Mouse (Mus musculus) NIH3T3 (cell line): ENCODE results near the gene Mrpl20.
"Not testable (repeated sequence)": the region's sequence is repeated elsewhere in the genome, so short reads cannot be mapped to it uniquely, and the experiment has no call there.

Source experiments
- DNase-seq: peaks from one replicate; pipeline ENCODE4 v3.0.0-alpha.2; 2012; ENCODE audit warnings: low read depth

The Mrpl20 gene

GRCm38 (mm10) chr4:155783486-155784080 lies 19.1 kb upstream of the Mrpl20 start:
- no peak for DNase-seq

- DNase-seq, result peak; percentile 82
These were observed 18.5 kb upstream of the Mrpl20 start for GRCm38 (mm10) chr4:155784081-155784701.

GRCm38 (mm10) chr4:155785246-155785645 lies 17.4 kb upstream of the Mrpl20 start:
- DNase-seq, result no peak

- no peak for DNase-seq
These were observed 16.9 kb upstream of the Mrpl20 start, which contains the start of gene Tmem88b for GRCm38 (mm10) chr4:155785819-155786218. Gene Tmem88b, minus strand, starts transcription at chr4:155785874.

- no peak for DNase-seq
These were observed 14.4 kb upstream of the Mrpl20 start for GRCm38 (mm10) chr4:155788300-155788699.

GRCm38 (mm10) chr4:155788833-155789232 lies 13.8 kb upstream of the Mrpl20 start:
- not testable (repeated sequence) for DNase-seq

- no peak for DNase-seq
These were observed 12.6 kb upstream of the Mrpl20 start, which contains the start of gene Ankrd65 for GRCm38 (mm10) chr4:155790021-155790489. Gene Ankrd65, plus strand, starts transcription at chr4:155790439.

GRCm38 (mm10) chr4:155790650-155791161 lies 12.0 kb upstream of the Mrpl20 start:
- DNase-seq, result no peak

- no peak for DNase-seq
These were observed 11.3 kb upstream of the Mrpl20 start for GRCm38 (mm10) chr4:155791240-155791933.

GRCm38 (mm10) chr4:155793730-155794129 lies 8.9 kb upstream of the Mrpl20 start:
- no peak for DNase-seq

- DNase-seq, result no peak
These were observed 603 bp upstream of the Mrpl20 start for GRCm38 (mm10) chr4:155802075-155802474.

- peak; percentile 96 for DNase-seq
These were observed 813 bp downstream of the Mrpl20 start for GRCm38 (mm10) chr4:155803340-155804041.

- DNase-seq, result no peak
These were observed 5.2 kb downstream of the Mrpl20 start for GRCm38 (mm10) chr4:155807841-155808240.

GRCm38 (mm10) chr4:155811929-155812664 lies 9.4 kb downstream of the Mrpl20 start, which contains the start of gene Ccnl2:
Gene Ccnl2, plus strand, starts transcription at chr4:155812489.
- peak; percentile 99 for DNase-seq

GRCm38 (mm10) chr4:155812665-155813181 lies 10.0 kb downstream of the Mrpl20 start:
- peak; percentile 66 for DNase-seq

GRCm38 (mm10) chr4:155817533-155817932 lies 14.9 kb downstream of the Mrpl20 start:
- no peak for DNase-seq

- peak; percentile 60 for DNase-seq
These were observed 18.3 kb downstream of the Mrpl20 start for GRCm38 (mm10) chr4:155821025-155821424.

GRCm38 (mm10) chr4:155823443-155823842 lies 20.8 kb downstream of the Mrpl20 start:
- no peak for DNase-seq

GRCm38 (mm10) chr4:155829866-155830265 lies 27.2 kb downstream of the Mrpl20 start:
- DNase-seq, result no peak

GRCm38 (mm10) chr4:155830596-155830995 lies 27.9 kb downstream of the Mrpl20 start:
- DNase-seq, result no peak

GRCm38 (mm10) chr4:155831205-155831766 lies 28.6 kb downstream of the Mrpl20 start, which contains the start of gene Aurkaip1:
Gene Aurkaip1, plus strand, starts transcription at chr4:155831272.
- peak; percentile 95 for DNase-seq
